Mouse (Mus musculus) heart, postnatal 4 days (tissue): ENCODE results near the gene B230104I21Rik. TPM values are rescaled to one million over a fixed set of nuclear protein-coding genes. Genes with fewer than 3 reads are reported as not detected.

Source experiments
- DNase-seq: peaks from one replicate; pipeline ENCODE4 v3.0.0; 2021
- total RNA-seq, 2 experiments: library from RNA; stranded (reverse); gene quantifications; 2 replicates each; pipeline ENCODE4 v1.2.3; 2021

B230104I21Rik gene
- total RNA-seq, 2 experiments from 2014 or later = not detected

- no peak for DNase-seq
Measured at GRCm38 (mm10) chr4:154396652-154397301, 60.9 kb downstream of the B230104I21Rik start.

Other genes with a start within 250 kb of the B230104I21Rik start
- not detected for gene Trp73, start 195.9 kb upstream of the B230104I21Rik start, total RNA-seq
- 10 to 100 TPM; 11.6 to 13.3 TPM for gene Wrap73, start 193.8 kb upstream of the B230104I21Rik start, total RNA-seq
- 100 to 1,000 TPM; 100 to 113 TPM for gene Tprgl, start 175.5 kb upstream of the B230104I21Rik start, total RNA-seq
- gene Megf6, start 165.4 kb upstream of the B230104I21Rik start, total RNA-seq = 10 to 100 TPM; 50.0 to 52.8 TPM
- 1 to 10 TPM in 1 of 2 experiments, under 1 TPM in 1; 0.99 to 1.0 TPM for gene Arhgef16, start 34.5 kb upstream of the B230104I21Rik start, total RNA-seq